22 mouse cellular contexts compared by ENCODE assay signal in genomic region chr11:84767898-84768297, GRCm38 (mm10). TPM values are rescaled to one million over a fixed set of nuclear protein-coding genes. Genes with fewer than 3 reads are reported as not detected.
A peak's percentile ranks its signal among the peaks of the same experiment; 100 is the strongest.
DNase-seq lines count a peak whose midpoint lies in the region; ATAC-seq and TF ChIP-seq lines count a peak whose summit lies in the region.
"Had no signal": no experiment of that assay in that cellular context is flagged by ENCODE, and none has a peak within 500 bp of the region (broad histone marks: within the 10 kb centered on the region; RNA-seq: fewer than 3 reads in every experiment).

No protein-coding gene starts in this region.

- DNase-seq in adrenal gland, adult 8-10 months, result peak; percentile 19
- no peak for DNase-seq in adrenal gland, adult 18-20 months (ENCODE audit: low spot score in 2 of 2)
- peak; percentile 21 for DNase-seq in kidney, adult 2 months
- DNase-seq in MN1 (ENCODE audit: low spot score), result peak; percentile 22
- DNase-seq in embryonic facial prominence, embryonic 10.5 days (ENCODE audit: low spot score), result no peak
- no peak for DNase-seq in right cerebral cortex, adult 2 months (ENCODE audit: low spot score in 2 of 2)
- DNase-seq: cerebellum, adult 11-12 months; cerebellum, postnatal 36 days; gastrocnemius, postnatal 14 days; kidney, adult 18-20 months; kidney, postnatal 4 days; layer of hippocampus, adult 9-11 months; lung, adult 2 months; right cerebral cortex, postnatal 14 days; thymus, postnatal 4 days had no signal

- H3K27ac ChIP-seq in kidney, adult 2 months (ENCODE audit: insufficient read depth, low read depth, low read length), result no peak overlapping the region
- no peak overlapping the region for H3K27ac ChIP-seq in kidney, embryonic 14.5 days (ENCODE audit: low read depth, low read length)
- H3K27ac ChIP-seq in embryonic facial prominence, embryonic 10.5 days (replicated peaks), result peak overlapping the region; percentile 48; the same call in 1 of the 2 replicates
- H3K27ac ChIP-seq in midbrain, embryonic 15.5 days, result no peak overlapping the region
- H3K27ac ChIP-seq: limb, embryonic 12.5 days; liver, embryonic 12.5 days had no signal

- no peak overlapping the region for H3K4me3 ChIP-seq in kidney, adult 2 months (ENCODE audit: insufficient read depth, low read depth, low read length)
- H3K4me3 ChIP-seq in kidney, embryonic 14.5 days (ENCODE audit: low read length), result no peak overlapping the region
- no peak overlapping the region for H3K4me3 ChIP-seq in embryonic facial prominence, embryonic 10.5 days
- no peak overlapping the region for H3K4me3 ChIP-seq in midbrain, embryonic 15.5 days
- H3K4me3 ChIP-seq: hindbrain, embryonic 15.5 days; limb, embryonic 12.5 days; liver, embryonic 12.5 days had no signal

- no peak for ATAC-seq in kidney, embryonic 14.5 days (ENCODE audit: low FRiP score, low TSS enrichment)
- ATAC-seq in midbrain, embryonic 15.5 days (replicated peaks), result no peak
- ATAC-seq: liver, embryonic 12.5 days had no signal

- H3K9me3 ChIP-seq in kidney, embryonic 14.5 days (ENCODE audit: control insufficient read depth, low read length), result no peaks in the 10 kb centered on the region
- no peaks in the 10 kb centered on the region for H3K9me3 ChIP-seq in embryonic facial prominence, embryonic 10.5 days
- no peaks in the 10 kb centered on the region for H3K9me3 ChIP-seq in midbrain, embryonic 15.5 days
- H3K9me3 ChIP-seq: G1E; hindbrain, embryonic 15.5 days; limb, embryonic 12.5 days; liver, embryonic 12.5 days; megakaryocyte, embryonic 14.5 days had no signal

- 74% methylated on average over 6 of the region's 6 CpGs for WGBS in kidney, adult 2 months
- WGBS in kidney, embryonic 14.5 days, result 54% methylated on average over 6 of the region's 6 CpGs
- 81% methylated on average over 6 of the region's 6 CpGs for WGBS in embryonic facial prominence, embryonic 10.5 days
- 55% methylated on average over 6 of the region's 6 CpGs for WGBS in midbrain, embryonic 15.5 days

- H3K36me3 ChIP-seq in kidney, adult 2 months (ENCODE audit: control insufficient read depth, insufficient read depth, low read length), result no peaks in the 10 kb centered on the region
- no peaks in the 10 kb centered on the region for H3K36me3 ChIP-seq in kidney, embryonic 14.5 days (ENCODE audit: control insufficient read depth, insufficient read depth, low read length)
- no peaks in the 10 kb centered on the region for H3K36me3 ChIP-seq in embryonic facial prominence, embryonic 10.5 days (replicated peaks)
- H3K36me3 ChIP-seq in midbrain, embryonic 15.5 days (replicated peaks), result no peaks in the 10 kb centered on the region
- H3K36me3 ChIP-seq: G1E; hindbrain, embryonic 15.5 days; limb, embryonic 12.5 days; liver, embryonic 12.5 days had no signal

- TF ChIP-seq POLR2A in kidney, adult 2 months (IDR thresholded peaks at IDR 0.05; ENCODE audit: low read depth, low read length), result no peak

- no peak overlapping the region for H3K9ac ChIP-seq in kidney, embryonic 14.5 days (ENCODE audit: low read depth, low read length)
- H3K9ac ChIP-seq in midbrain, embryonic 15.5 days, result no peak overlapping the region
- H3K9ac ChIP-seq: hindbrain, embryonic 15.5 days; limb, embryonic 12.5 days; liver, embryonic 12.5 days had no signal

- TF ChIP-seq CTCF in kidney, adult 2 months (conservative IDR thresholded peaks at IDR 0.05; ENCODE audit: insufficient read depth, insufficient read length, low read depth, low read length), result no peak

- H3K4me2 ChIP-seq in kidney, embryonic 14.5 days (replicated peaks; ENCODE audit: low read depth, low read length), result no peak overlapping the region
- H3K4me2 ChIP-seq in midbrain, embryonic 15.5 days, result no peak overlapping the region
- H3K4me2 ChIP-seq: hindbrain, embryonic 15.5 days; limb, embryonic 12.5 days; liver, embryonic 12.5 days had no signal

- peaks cover 3% of the 10 kb centered on the region; the same call in 1 of the 2 replicates for H3K4me1 ChIP-seq in kidney, adult 2 months (ENCODE audit: control insufficient read depth, insufficient read depth, low read length)
- peaks cover 16% of the 10 kb centered on the region; the same call in 1 of the 2 replicates for H3K4me1 ChIP-seq in kidney, embryonic 14.5 days (ENCODE audit: control insufficient read depth, insufficient read depth, low read length)
- H3K4me1 ChIP-seq in embryonic facial prominence, embryonic 10.5 days, result peaks cover 46% of the 10 kb centered on the region
- H3K4me1 ChIP-seq in midbrain, embryonic 15.5 days, result peaks cover 33% of the 10 kb centered on the region

- H3K27me3 ChIP-seq in kidney, adult 2 months (replicated peaks; ENCODE audit: control insufficient read depth, insufficient read depth, low read length), result no peaks in the 10 kb centered on the region; the same call in 1 of the 2 replicates
- no peaks in the 10 kb centered on the region; the same call in 1 of the 2 replicates for H3K27me3 ChIP-seq in kidney, embryonic 14.5 days (ENCODE audit: control insufficient read depth, insufficient read depth, low read length)
- H3K27me3 ChIP-seq in embryonic facial prominence, embryonic 10.5 days (replicated peaks; ENCODE audit: low read depth, poor library complexity, severe bottlenecking), result peaks cover 90% of the 10 kb centered on the region
- H3K27me3 ChIP-seq in midbrain, embryonic 15.5 days (replicated peaks), result no peaks in the 10 kb centered on the region
- H3K27me3 ChIP-seq: hindbrain, embryonic 15.5 days had no signal

RNA-seq across cellular contexts. Expression of gene Mrm1, which starts 51.4 kb away (rescaled TPM):
- total RNA-seq in adrenal gland, adult 8-10 months (2022), result 10 to 100 TPM; 21.6 to 24.4 (median 22.9) TPM
- total RNA-seq in adrenal gland, adult 18-20 months (2021), result 10 to 100 TPM; 14.2 to 22.6 TPM
- polyA plus RNA-seq in kidney, adult 2 months (2012; rRNA removed), result 9.3 and 10.3 TPM in 2 replicates
- polyA plus RNA-seq in kidney, embryonic 14.5 days (2014; fragmentation: Nextera tagmentation; extraction: Ambion mirVana), result 8.4 and 12.6 TPM in 2 replicates
- 10.0 and 12.0 TPM in 2 replicates for polyA plus RNA-seq in embryonic facial prominence, embryonic 10.5 days (2016; fragmentation: Nextera tagmentation; extraction: Ambion mirVana)
- 13.2 and 16.0 TPM in 2 replicates for polyA plus RNA-seq in midbrain, embryonic 15.5 days (2015; fragmentation: Nextera tagmentation; extraction: Ambion mirVana)

Comparison
In these comparisons a context has a peak if more than half of its experiments do, and no peak if none do; other contexts are left out.
1. DNase-seq: peak in adrenal gland, adult 8-10 months (single experiment), kidney, adult 2 months (single experiment) and MN1 (single experiment); none in adrenal gland, adult 18-20 months (0 of 2), embryonic facial prominence, embryonic 10.5 days (single experiment) and right cerebral cortex, adult 2 months (0 of 2).